Mouse (Mus musculus) CH12.LX (cell line): ENCODE measurements at regions not wholly inside any gene's neighbourhood (a gene's known extent, or its start where the extent isn't known, plus 50 kb on each side); places are given as distances from the start of the nearest gene placed in this dataset.

ENCODE experiments used
- CHD2 ChIP-seq: IDR thresholded peaks from 2 replicates; pipeline ENCODE4 v1.6.1; 2011; ENCODE audit warnings: low read length, improper control_type of control experiment
- CTCF ChIP-seq, 2 experiments: IDR thresholded peaks in 1 of 2; conservative IDR thresholded peaks in 1 of 2; 2 replicates each; pipeline ENCODE4 v1.5.1; 2011 to 2012; ENCODE audit warnings: low read depth in 2 of 2, low read length in 2 of 2, improper control_type of control experiment in 1 of 2, inconsistent platforms in 1 of 2, mild to moderate bottlenecking in 1 of 2, moderate library complexity in 1 of 2
- E2F4 ChIP-seq: IDR thresholded peaks from 2 replicates; pipeline ENCODE4 v1.6.1; 2011; ENCODE audit warnings: low read depth, low read length, improper control_type of control experiment; ENCODE audit not compliant: insufficient replicate concordance
- JUN ChIP-seq: IDR thresholded peaks from 2 replicates; pipeline ENCODE4 v1.6.1; 2011; ENCODE audit warnings: low read depth, mild to moderate bottlenecking, low read length, improper control_type of control experiment, moderate library complexity; ENCODE audit not compliant: insufficient read depth
- MAZ ChIP-seq: IDR thresholded peaks from 2 replicates; pipeline ENCODE4 v1.6.1; 2012; ENCODE audit warnings: low read depth, mild to moderate bottlenecking, inconsistent platforms, low read length, improper control_type of control experiment, moderate library complexity
- MXI1 ChIP-seq: IDR thresholded peaks from 2 replicates; pipeline ENCODE4 v1.6.1; 2011; ENCODE audit warnings: mild to moderate bottlenecking, low read depth, low read length, improper control_type of control experiment
- POLR2A ChIP-seq: IDR thresholded peaks from 2 replicates; pipeline ENCODE4 v1.6.1; 2011; ENCODE audit warnings: low read depth, mild to moderate bottlenecking, improper control_type of control experiment, low read length
- POLR2AphosphoS2 ChIP-seq: IDR thresholded peaks from 2 replicates; pipeline ENCODE4 v1.6.1; 2011; ENCODE audit warnings: low read depth, low read length, improper control_type of control experiment
- RCOR1 ChIP-seq: conservative IDR thresholded peaks from 2 replicates; pipeline ENCODE4 v1.6.1; 2012; ENCODE audit warnings: low read depth, mild to moderate bottlenecking, inconsistent platforms, low read length, improper control_type of control experiment
- ZC3H11A ChIP-seq: IDR thresholded peaks from 2 replicates; pipeline ENCODE4 v1.6.1; 2012; ENCODE audit warnings: low read depth, mild to moderate bottlenecking, inconsistent platforms, low read length, improper control_type of control experiment

DNA sequence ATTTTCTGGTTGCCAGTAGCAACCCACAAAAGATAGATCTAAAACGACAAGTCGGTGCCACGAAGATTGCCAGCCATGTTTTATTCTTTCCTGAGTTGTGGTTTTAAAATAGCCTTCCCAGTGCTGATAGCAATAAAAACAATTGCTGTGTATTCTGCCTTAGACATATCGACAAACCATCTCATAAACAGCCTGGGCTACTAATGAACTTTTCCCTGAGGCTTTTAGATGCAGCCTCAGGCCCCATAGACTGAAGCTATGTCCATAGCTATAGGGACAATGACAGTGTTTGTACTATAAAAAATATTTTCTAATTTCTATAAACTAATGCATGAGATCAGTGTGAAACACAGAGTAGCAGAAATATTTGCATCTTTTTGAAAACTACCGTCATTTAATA lies 63.7 kb upstream of the Scel start:
- TF ChIP-seq CTCF (conservative IDR thresholded peaks at IDR 0.05 in 1 of 2, IDR thresholded peaks at IDR 0.05 in 1 of 2; ENCODE audit: low read depth in 2 of 2, low read length in 2 of 2), result no peak
- TF ChIP-seq POLR2A, result no peak
- no peak for TF ChIP-seq RCOR1
- TF ChIP-seq CHD2, result no peak
- TF ChIP-seq E2F4, result no peak
- no peak for TF ChIP-seq MXI1
- TF ChIP-seq ZC3H11A, result no peak
- no peak for TF ChIP-seq JUN
- TF ChIP-seq POLR2AphosphoS2, result no peak
- TF ChIP-seq MAZ, result no peak
